In genomic region chr12:4840741-4841140, GRCm38 (mm10) we compare ENCODE assay signal across 8 mouse cellular contexts. TPM values are rescaled to one million over a fixed set of nuclear protein-coding genes. Genes with fewer than 3 reads are reported as not detected.
A peak's percentile ranks its signal among the peaks of the same experiment; 100 is the strongest.
DNase-seq lines count a peak whose midpoint lies in the region; ATAC-seq and TF ChIP-seq lines count a peak whose summit lies in the region.

No protein-coding gene starts in this region.

- WGBS in lung, embryonic 15.5 days: 1% methylated on average over 11 of the region's 11 CpGs
- 1% methylated on average over 11 of the region's 11 CpGs for WGBS in stomach, embryonic 16.5 days

- H3K36me3 ChIP-seq in lung, embryonic 15.5 days: no peaks in the 10 kb centered on the region
- H3K36me3 ChIP-seq in stomach, embryonic 16.5 days (ENCODE audit: control insufficient read depth, insufficient read depth, low read length): no peaks in the 10 kb centered on the region

- peak overlapping the region; percentile 59 for H3K9ac ChIP-seq in lung, embryonic 15.5 days
- peak overlapping the region; percentile 83 for H3K9ac ChIP-seq in stomach, embryonic 16.5 days (ENCODE audit: low read length)

- H3K27ac ChIP-seq in layer of hippocampus, adult 2 months: peak overlapping the region; percentile 67
- no peak overlapping the region for H3K27ac ChIP-seq in lung, embryonic 15.5 days
- no peak overlapping the region for H3K27ac ChIP-seq in stomach, embryonic 16.5 days (ENCODE audit: low read length)

- no peak for ATAC-seq in lung, embryonic 15.5 days (ENCODE audit: borderline replicate concordance, extremely low read depth, low FRiP score, low TSS enrichment)
- ATAC-seq in stomach, embryonic 16.5 days (ENCODE audit: insufficient read depth, low FRiP score): no peak
- ATAC-seq in activated CD4-positive, CD25-positive, alpha-beta regulatory T cell, adult 4 months: no peak

- H3K4me1 ChIP-seq in lung, embryonic 15.5 days: peaks cover 18% of the 10 kb centered on the region
- H3K4me1 ChIP-seq in stomach, embryonic 16.5 days (ENCODE audit: control insufficient read depth, insufficient read depth, low read length): peaks cover 8% of the 10 kb centered on the region

- TF ChIP-seq CTCF in layer of hippocampus, adult 2 months (conservative IDR thresholded peaks at IDR 0.05): no peak

- DNase-seq in layer of hippocampus, adult 2 months (ENCODE audit: low spot score in 2 of 2): no peak
- no peak for DNase-seq in layer of hippocampus, adult 9-10 months (ENCODE audit: low spot score)
- DNase-seq in cerebellum, postnatal 10 days: peak; percentile 62 to 69
- DNase-seq in heart, postnatal 10 days: peak; percentile 20 to 23
- no peak for DNase-seq in spleen, postnatal 14 days (ENCODE audit: low spot score in 2 of 2)

- intact Hi-C loops in heart, postnatal 10 days (cut with DNase I): loop anchor here (2.0 to 5.0 kb wide), 2 partner anchors 22 to 67 kb away; partner anchors contain the start of gene Ubxn2a

- no peaks in the 10 kb centered on the region for H3K27me3 ChIP-seq in lung, embryonic 15.5 days
- H3K27me3 ChIP-seq in stomach, embryonic 16.5 days (ENCODE audit: control insufficient read depth, insufficient read depth, low read length): no peaks in the 10 kb centered on the region

- H3K9me3 ChIP-seq in lung, embryonic 15.5 days: no peaks in the 10 kb centered on the region
- H3K9me3 ChIP-seq in stomach, embryonic 16.5 days (replicated peaks; ENCODE audit: control insufficient read depth, low read length): no peaks in the 10 kb centered on the region

- H3K4me2 ChIP-seq in lung, embryonic 15.5 days: peak overlapping the region; percentile 98
- H3K4me2 ChIP-seq in stomach, embryonic 16.5 days (ENCODE audit: low read depth, low read length): peak overlapping the region; percentile 94

- H3K4me3 ChIP-seq in layer of hippocampus, adult 2 months: peak overlapping the region; percentile 80
- H3K4me3 ChIP-seq in lung, embryonic 15.5 days: peak overlapping the region; percentile 78
- peak overlapping the region; percentile 67 for H3K4me3 ChIP-seq in stomach, embryonic 16.5 days (replicated peaks; ENCODE audit: low read length)

RNA-seq across cellular contexts. Expression of gene Fkbp1b, which starts 0.7 kb away (rescaled TPM):
- 10 to 100 TPM; 48.8 to 56.0 TPM for total RNA-seq in layer of hippocampus, adult 2 months (2021)
- total RNA-seq in heart, postnatal 10 days (2021): 1 to 10 TPM; 3.6 to 4.0 TPM
- polyA plus RNA-seq in lung, embryonic 15.5 days (2015; fragmentation: Nextera tagmentation; extraction: Ambion mirVana): 7.4 and 8.5 TPM in 2 replicates
- 7.1 and 7.5 TPM in 2 replicates for polyA plus RNA-seq in stomach, embryonic 16.5 days (2015; fragmentation: Nextera tagmentation; extraction: Ambion mirVana)
- polyA plus RNA-seq in activated CD4-positive, CD25-positive, alpha-beta regulatory T cell, adult 4 months (2017; shearing (Covaris generic)): not detected

RNA-seq across cellular contexts. Expression of gene Wdcp, which starts 2.4 kb away (rescaled TPM):
- total RNA-seq in layer of hippocampus, adult 2 months (2021): 10 to 100 TPM; 12.7 to 14.3 TPM
- 1 to 10 TPM; 8.7 to 9.1 TPM for total RNA-seq in heart, postnatal 10 days (2021)
- polyA plus RNA-seq in lung, embryonic 15.5 days (2015; fragmentation: Nextera tagmentation; extraction: Ambion mirVana): 16.7 and 18.9 TPM in 2 replicates
- 11.7 and 14.4 TPM in 2 replicates for polyA plus RNA-seq in stomach, embryonic 16.5 days (2015; fragmentation: Nextera tagmentation; extraction: Ambion mirVana)
- 10 to 100 TPM; 10.1 to 11.6 TPM for polyA plus RNA-seq in activated CD4-positive, CD25-positive, alpha-beta regulatory T cell, adult 4 months (2017; shearing (Covaris generic))

RNA-seq across cellular contexts. Expression of gene Sf3b6, which starts 23.4 kb away (rescaled TPM):
- total RNA-seq in layer of hippocampus, adult 2 months (2021): 10 to 100 TPM; 89.4 to 91.4 TPM
- 10 to 100 TPM; 59.5 to 62.1 TPM for total RNA-seq in heart, postnatal 10 days (2021)
- polyA plus RNA-seq in lung, embryonic 15.5 days (2015; fragmentation: Nextera tagmentation; extraction: Ambion mirVana): 169 and 188 TPM in 2 replicates
- 187 and 190 TPM in 2 replicates for polyA plus RNA-seq in stomach, embryonic 16.5 days (2015; fragmentation: Nextera tagmentation; extraction: Ambion mirVana)
- polyA plus RNA-seq in activated CD4-positive, CD25-positive, alpha-beta regulatory T cell, adult 4 months (2017; shearing (Covaris generic)): 100 to 1,000 TPM; 295 to 357 TPM

RNA-seq across cellular contexts. Expression of gene Mfsd2b, which starts 33.4 kb away (rescaled TPM):
- total RNA-seq in layer of hippocampus, adult 2 months (2021): under 1 TPM; 0.59 to 1.00 TPM
- 1 to 10 TPM in 1 of 2 experiments, under 1 TPM in 1; 0.64 to 2.0 TPM for total RNA-seq in heart, postnatal 10 days (2021)
- polyA plus RNA-seq in lung, embryonic 15.5 days (2015; fragmentation: Nextera tagmentation; extraction: Ambion mirVana): 2.1 and 2.2 TPM in 2 replicates
- polyA plus RNA-seq in stomach, embryonic 16.5 days (2015; fragmentation: Nextera tagmentation; extraction: Ambion mirVana): 3.3 and 3.4 TPM in 2 replicates
- under 1 TPM; 0.16 to 0.25 TPM for polyA plus RNA-seq in activated CD4-positive, CD25-positive, alpha-beta regulatory T cell, adult 4 months (2017; shearing (Covaris generic))

Comparison
In these comparisons a context has a peak if more than half of its experiments do, and no peak if none do; other contexts are left out.
1. DNase-seq: peak in cerebellum, postnatal 10 days (2 of 2) and heart, postnatal 10 days (2 of 2); none in layer of hippocampus, adult 2 months (0 of 2), layer of hippocampus, adult 9-10 months (single experiment) and spleen, postnatal 14 days (0 of 2).
2. Peak in every context shown above with its lines, with median percentiles within 50 percentile points of each other: H3K4me3 ChIP-seq.